Comparison of ENCODE assay signal across 8 mouse cellular contexts in genomic region chr8:19979536-19980345, GRCm38 (mm10).
A peak's percentile ranks its signal among the peaks of the same experiment; 100 is the strongest.
DNase-seq lines count a peak whose midpoint lies in the region; ATAC-seq and TF ChIP-seq lines count a peak whose summit lies in the region.

No protein-coding gene starts in this region.

- peak overlapping the region; percentile 5; the same call in 1 of the 2 replicates for H3K27ac ChIP-seq in ES-E14 (ENCODE audit: insufficient read depth, low read depth, low read length, poor library complexity, severe bottlenecking)
- no peak overlapping the region for H3K27ac ChIP-seq in forebrain, embryonic 15.5 days (replicated peaks)
- 0 out of 2 replicates have a peak overlapping the region, but pooled peaks have one; percentile 48 for H3K27ac ChIP-seq in layer of hippocampus, adult 2 months

- peaks cover 2% of the 10 kb centered on the region for H3K36me3 ChIP-seq in ES-E14 (ENCODE audit: control insufficient read depth, insufficient read depth, low read length, poor library complexity, severe bottlenecking)
- no peaks in the 10 kb centered on the region for H3K36me3 ChIP-seq in forebrain, embryonic 15.5 days

- intact Hi-C loops in heart, postnatal 36 days (cut with DNase I) = no loop called here

- DNase-seq in ES-E14 (ENCODE audit: low read depth, low spot score) = peak; percentile 99
- peak; percentile 66 to 68 for DNase-seq in cerebellum, adult 18-20 months
- DNase-seq in heart, postnatal 36 days = peak; percentile 59 to 72
- DNase-seq in layer of hippocampus, adult 2 months (ENCODE audit: low spot score in 2 of 2) = peak; percentile 41 to 53
- DNase-seq in lung, postnatal 10 days = peak; percentile 81
- peak; percentile 64 for DNase-seq in retina, adult 2 months (ENCODE audit: low read depth, low spot score)
- peak; percentile 63 for DNase-seq in thymus, postnatal 25 days

- H3K9ac ChIP-seq in ES-E14 (ENCODE audit: insufficient read depth, low read depth, low read length, poor library complexity, severe bottlenecking) = peak overlapping the region; percentile 86
- H3K9ac ChIP-seq in forebrain, embryonic 15.5 days (replicated peaks) = peak overlapping the region; percentile 59

- 11% methylated on average over 41 of the region's 42 CpGs for WGBS in forebrain, embryonic 15.5 days

- in situ Hi-C loops in ES-E14 (cut with MboI; ENCODE audit: low sequenced_read_pairs in 2 of 2, unreplicated experiment in 2 of 2) = no loop called here

- peaks cover 8% of the 10 kb centered on the region for H3K9me3 ChIP-seq in ES-E14 (ENCODE audit: control insufficient read depth, insufficient read depth, low read depth, low read length)
- 0 out of 2 replicates have a peak, but pooled peaks cover 14% of the 10 kb centered on the region for H3K9me3 ChIP-seq in forebrain, embryonic 15.5 days

- peak overlapping the region; percentile 57 to 76 for H3K4me3 ChIP-seq in ES-E14 (ENCODE audit: insufficient read depth in 1 of 2, low read depth in 1 of 2, low read length in 2 of 2, poor library complexity in 1 of 2, severe bottlenecking in 1 of 2)
- H3K4me3 ChIP-seq in forebrain, embryonic 15.5 days = peak overlapping the region; percentile 53
- H3K4me3 ChIP-seq in layer of hippocampus, adult 2 months = peak overlapping the region; percentile 58

- H3K4me1 ChIP-seq in ES-E14 (ENCODE audit: control insufficient read depth in 2 of 2, insufficient read depth in 2 of 2, low read length in 2 of 2, poor library complexity in 1 of 2) = no peaks in the 10 kb centered on the region
- H3K4me1 ChIP-seq in forebrain, embryonic 15.5 days = no peaks in the 10 kb centered on the region

- peak; percentile 94 for ATAC-seq in forebrain, embryonic 15.5 days (replicated peaks)

- H3K27me3 ChIP-seq in forebrain, embryonic 15.5 days = no peaks in the 10 kb centered on the region

- H3K4me2 ChIP-seq in forebrain, embryonic 15.5 days (replicated peaks) = peak overlapping the region; percentile 75

- peak; percentile 79 for TF ChIP-seq CTCF in layer of hippocampus, adult 2 months (conservative IDR thresholded peaks at IDR 0.05)

TF ChIP-seq in ES-E14, 5 proteins besides CTCF, POLR2A, EP300 and RAD21:
- peak; percentile 91 for TF ChIP-seq ZC3H11A (IDR thresholded peaks at IDR 0.05; ENCODE audit: borderline replicate concordance, low read depth, low read length)
- no peak for TF ChIP-seq MAFK (IDR thresholded peaks at IDR 0.05; ENCODE audit: insufficient read depth, low read depth, low read length)
- TF ChIP-seq CHD2 (IDR thresholded peaks at IDR 0.05; ENCODE audit: low read depth, low read length) = peak; percentile 72
- peak; percentile 85 for TF ChIP-seq HCFC1 (IDR thresholded peaks at IDR 0.05; ENCODE audit: borderline replicate concordance, insufficient read depth, low read length)
- TF ChIP-seq ZNF384 (IDR thresholded peaks at IDR 0.05; ENCODE audit: low read depth, low read length) = no peak

Comparison
In these comparisons a context has a peak if more than half of its experiments do, and no peak if none do; other contexts are left out.
1. DNase-seq: peak in every context shown above with its lines; median percentile 99 in ES-E14; 81 in lung, postnatal 10 days; 67 in cerebellum, adult 18-20 months; 66 in heart, postnatal 36 days; 64 in retina, adult 2 months; 63 in thymus, postnatal 25 days; 47 in layer of hippocampus, adult 2 months.